Mouse (Mus musculus) c-Kit-negative CD71-positive TER-119-positive erythroid progenitor cells, embryonic 14.5 days (primary cell): Measurements from ENCODE around the gene Pou2f1.

Source experiments
- DNase-seq: peaks from one replicate; pipeline ENCODE4 v3.0.0-alpha.2; 2013; ENCODE audit warnings: low read depth, low spot score

Pou2f1 gene

DNA sequence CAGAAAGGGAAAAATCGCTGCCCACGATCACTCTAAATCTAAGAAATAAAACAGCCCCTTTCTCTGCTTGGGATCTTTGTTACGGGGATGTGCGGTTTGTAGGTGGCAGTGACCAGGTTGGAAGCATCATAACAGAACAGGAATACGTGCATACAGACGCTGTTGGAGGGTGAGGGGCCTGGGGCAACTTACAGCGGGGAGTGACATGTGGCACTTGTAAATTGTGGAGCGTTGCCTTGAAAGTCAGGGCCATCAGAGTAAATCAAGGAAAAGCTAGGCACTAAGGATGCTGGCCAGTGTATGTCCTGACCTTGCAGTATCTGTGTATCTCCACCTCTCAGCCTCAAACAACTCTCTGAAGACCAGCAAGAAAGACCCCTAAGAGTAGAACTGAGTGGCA is 154.1 kb downstream of the Pou2f1 start:
- DNase-seq, result no peak

DNA sequence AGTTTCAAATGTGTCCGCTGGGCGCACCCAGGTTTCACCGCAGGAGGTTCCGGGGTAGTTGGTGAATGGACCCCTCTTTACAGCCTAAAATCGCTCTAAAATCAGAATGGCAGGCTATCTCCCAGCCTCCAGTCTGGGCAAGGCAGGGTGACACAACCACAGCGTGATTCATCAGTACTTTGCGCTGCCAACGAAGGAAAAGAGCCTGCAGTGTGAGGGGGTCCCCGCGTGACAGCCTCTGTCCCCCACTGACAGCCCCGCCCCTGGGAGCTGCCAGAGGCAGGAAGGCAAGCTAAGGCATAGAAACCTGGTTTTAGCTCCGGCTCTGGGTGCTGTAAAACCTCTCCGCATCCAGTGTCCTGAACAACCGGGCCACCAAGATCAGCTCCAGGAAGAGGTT is 157.1 kb downstream of the Pou2f1 start:
- DNase-seq, result no peak

- no peak for DNase-seq
These were observed 157.5 kb downstream of the Pou2f1 start for GRCm38 (mm10) chr1:165844956-165845355.

- DNase-seq, result no peak
These were observed 158.0 kb downstream of the Pou2f1 start for GRCm38 (mm10) chr1:165844466-165844951.

- no peak for DNase-seq
These were observed 158.9 kb downstream of the Pou2f1 start for GRCm38 (mm10) chr1:165843586-165843985.

DNA sequence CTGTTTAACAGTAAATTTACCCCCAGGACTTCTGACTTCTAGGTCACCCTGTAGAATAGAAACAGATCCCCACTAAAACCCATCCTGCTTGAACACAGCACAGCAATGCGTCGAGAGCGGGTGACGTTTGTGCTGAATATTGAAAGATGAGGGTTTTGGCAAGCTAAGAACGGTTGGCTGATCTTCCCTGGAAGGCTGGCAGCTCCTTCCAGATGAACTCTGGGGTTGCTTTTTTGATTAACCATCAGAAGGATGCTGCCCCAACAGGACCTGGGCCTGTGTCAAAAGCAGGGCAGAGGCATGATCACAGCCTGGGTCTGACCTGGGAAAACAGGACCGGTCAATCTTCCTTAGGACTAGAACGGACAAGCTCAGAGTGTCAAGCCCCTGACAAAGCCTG is 160.3 kb downstream of the Pou2f1 start:
- DNase-seq, result no peak

GRCm38 (mm10) chr1:165840548-165841230 is 161.8 kb downstream of the Pou2f1 start:
- DNase-seq, result no peak

- DNase-seq, result no peak
These were observed 163.3 kb downstream of the Pou2f1 start for GRCm38 (mm10) chr1:165839201-165839600.

GRCm38 (mm10) chr1:165837546-165837945 is 164.9 kb downstream of the Pou2f1 start:
- no peak for DNase-seq

DNA sequence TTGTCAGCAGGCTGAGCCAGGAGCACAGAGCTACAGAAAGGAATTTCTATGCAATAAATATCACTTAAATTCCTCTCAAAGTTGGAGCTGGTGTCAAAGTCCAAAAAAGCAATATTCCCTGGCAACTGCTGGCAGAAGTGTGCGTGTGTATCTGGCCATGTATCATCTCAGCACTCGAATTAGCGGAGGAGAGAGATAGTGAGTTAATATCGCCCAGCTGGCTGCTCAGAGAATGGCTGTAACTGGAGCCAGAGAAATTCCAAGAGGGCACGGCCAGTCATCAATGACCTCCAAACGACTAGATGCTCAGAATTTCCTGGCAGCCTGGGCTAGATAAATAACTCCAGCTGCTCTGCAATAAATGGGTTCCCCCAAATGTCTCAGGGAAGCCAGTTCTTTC is 166.0 kb downstream of the Pou2f1 start:
- DNase-seq, result no peak

- no peak for DNase-seq
These were observed 167.9 kb downstream of the Pou2f1 start for GRCm38 (mm10) chr1:165834633-165834975.

DNA sequence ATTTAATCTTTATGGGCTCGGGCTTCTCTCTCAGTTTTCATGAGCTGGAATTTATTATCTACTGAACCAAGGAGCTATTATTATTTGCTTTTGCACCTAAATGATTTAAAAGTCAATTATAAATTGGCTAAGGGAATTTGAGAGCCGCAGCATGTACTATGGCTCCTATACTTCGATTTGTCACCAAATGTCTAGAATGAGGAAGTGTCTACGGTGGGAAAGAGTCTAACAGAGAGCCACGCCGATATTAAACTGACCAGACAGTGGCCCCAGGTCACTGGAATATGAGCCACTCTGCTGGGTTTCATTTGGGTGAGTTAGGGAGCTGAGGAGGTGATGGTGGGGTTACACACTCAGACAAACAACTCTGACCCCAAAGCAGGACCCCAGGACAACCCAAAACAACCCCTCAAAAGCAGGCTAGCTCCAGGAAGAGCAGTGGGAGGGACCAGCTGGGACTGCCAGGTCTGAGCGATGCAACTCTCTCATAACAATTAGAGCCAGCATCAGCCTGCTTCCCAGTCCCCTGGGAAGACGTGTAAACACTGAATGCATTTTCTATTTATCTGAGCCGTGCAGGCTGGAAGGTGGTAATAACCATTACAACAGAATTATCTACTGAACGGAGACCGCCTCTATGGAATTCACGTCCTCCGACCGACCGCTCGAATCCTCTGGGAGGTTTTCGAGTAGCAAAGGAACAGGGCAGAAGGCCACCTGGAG is 168.4 kb downstream of the Pou2f1 start:
- DNase-seq, result no peak

- no peak for DNase-seq
These were observed 169.2 kb downstream of the Pou2f1 start for GRCm38 (mm10) chr1:165833244-165833643.

DNA sequence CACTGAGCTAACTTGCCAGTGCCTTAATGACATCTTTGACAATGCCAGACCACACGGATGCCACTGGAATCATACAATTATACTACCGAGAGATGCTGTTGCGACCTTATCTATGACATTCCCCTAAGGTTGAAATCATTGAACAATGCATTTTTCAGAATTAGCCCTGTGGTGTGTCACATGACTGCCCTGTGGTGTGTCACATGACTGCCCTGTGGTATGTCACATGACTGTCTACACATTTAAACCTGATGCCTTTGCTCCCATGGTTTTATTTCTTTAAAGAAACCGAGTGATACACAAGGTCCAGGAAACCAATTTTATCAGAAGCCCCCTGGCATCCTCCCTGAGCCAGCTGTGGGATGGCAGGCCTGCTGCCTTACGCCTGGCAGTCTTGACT is 172.6 kb downstream of the Pou2f1 start:
- no peak for DNase-seq

- DNase-seq, result no peak
These were observed 173.9 kb downstream of the Pou2f1 start for GRCm38 (mm10) chr1:165828615-165829014.

DNA sequence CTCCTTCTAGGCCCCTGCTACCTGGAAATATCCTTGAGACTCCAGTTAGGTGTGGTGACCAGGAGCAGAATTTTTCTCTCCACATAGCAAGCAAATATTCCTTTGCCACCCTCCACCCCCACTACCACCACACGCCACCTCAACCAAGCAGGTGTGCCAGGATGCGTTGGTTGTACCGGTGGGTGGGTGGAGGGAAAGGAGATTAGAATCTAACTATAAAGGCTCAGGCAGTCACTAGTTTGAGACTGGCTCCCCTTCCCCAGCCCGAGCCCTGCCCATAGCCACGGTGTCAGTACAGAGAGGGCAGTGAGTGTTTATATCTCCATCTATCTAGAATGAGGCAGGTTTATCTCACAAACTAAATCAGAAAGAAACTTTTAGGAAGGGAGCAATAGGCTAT is 174.3 kb downstream of the Pou2f1 start:
- DNase-seq, result no peak

DNA sequence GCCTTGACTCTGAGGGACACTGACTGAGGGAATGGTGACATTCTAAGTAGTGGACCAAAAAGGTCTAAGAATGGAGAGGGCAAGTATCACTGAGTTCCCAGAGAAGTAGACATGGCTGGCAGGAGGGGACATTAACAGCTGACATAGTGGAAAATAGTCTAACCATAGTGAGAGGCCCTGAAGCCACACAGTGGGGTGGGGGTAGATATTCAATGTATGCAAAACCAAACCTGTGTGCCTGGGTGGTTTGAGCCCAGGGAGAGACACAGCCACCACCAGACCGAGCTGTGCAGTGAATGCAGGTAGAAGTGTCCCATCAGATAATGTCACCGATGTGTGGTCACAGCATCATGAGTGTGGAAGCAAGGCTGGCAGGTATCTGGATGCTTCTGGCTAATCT is 180.4 kb downstream of the Pou2f1 start:
- no peak for DNase-seq

GRCm38 (mm10) chr1:165819147-165819546 is 183.3 kb downstream of the Pou2f1 start:
- DNase-seq, result no peak

DNA sequence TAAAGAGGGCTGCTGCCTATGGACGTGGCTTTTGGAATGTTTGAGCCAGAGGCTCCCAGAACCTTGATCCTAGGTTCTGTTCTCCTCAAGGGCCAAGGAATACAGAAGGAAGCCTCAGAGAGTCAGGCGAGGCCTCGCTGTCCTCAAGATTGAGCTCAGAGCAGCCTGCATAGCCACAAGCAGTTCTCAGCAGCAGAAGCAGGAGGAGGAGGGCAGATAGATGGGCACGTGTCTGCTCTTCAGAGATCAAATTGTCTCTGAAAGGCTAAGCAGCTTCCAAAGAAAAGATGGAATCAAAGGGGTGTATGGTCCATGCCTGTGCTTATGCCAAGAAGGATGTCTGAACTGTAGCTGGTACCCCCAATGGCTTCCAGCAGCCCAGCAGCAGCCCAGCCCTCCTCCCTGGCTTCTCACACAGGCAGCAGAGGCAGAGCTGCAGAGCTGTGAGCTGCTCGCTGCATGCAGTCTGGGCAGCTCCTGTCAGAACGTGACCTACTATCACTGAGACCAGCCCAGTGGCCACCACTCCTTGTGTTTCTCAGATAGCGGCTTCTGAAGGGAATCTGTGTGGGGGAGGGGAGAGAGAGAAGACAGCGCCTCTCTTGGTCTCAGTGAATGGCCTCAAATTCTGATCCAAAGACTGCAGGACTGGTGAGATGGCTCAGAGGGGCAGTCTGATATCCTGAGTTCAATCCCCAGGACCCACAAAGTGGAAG is 184.2 kb downstream of the Pou2f1 start:
- DNase-seq, result peak; percentile 65

DNA sequence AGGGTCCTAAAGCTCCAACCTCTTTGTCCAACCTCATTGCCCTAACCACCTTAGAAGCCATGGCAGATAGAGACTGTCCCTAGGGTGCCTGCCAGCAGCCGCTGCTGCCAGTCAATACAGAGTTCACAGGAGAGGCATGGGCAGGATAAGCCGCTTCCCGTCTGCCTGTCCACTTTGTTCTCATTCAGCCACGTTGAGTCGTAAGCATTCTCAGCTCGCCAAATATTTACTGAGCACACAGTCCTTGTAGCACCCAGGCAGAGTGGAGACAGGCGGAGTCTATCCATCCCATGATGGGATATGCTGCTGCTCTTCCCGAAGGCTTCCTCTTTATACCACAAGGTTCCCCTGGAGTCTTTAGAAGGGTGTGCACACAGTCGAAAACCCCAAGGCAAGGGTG is 185.2 kb downstream of the Pou2f1 start:
- DNase-seq, result no peak

- no peak for DNase-seq
These were observed 186.1 kb downstream of the Pou2f1 start for GRCm38 (mm10) chr1:165816391-165816790.
